Mouse (Mus musculus) kidney, adult 2 months (tissue): Measurements from ENCODE around the gene Gbe1.

Experiments used
- CTCF ChIP-seq: fragments of 200-500 bp; conservative IDR thresholded peaks from 2 replicates; pipeline ENCODE4 v1.5.1; 2011; ENCODE audit warnings: low read depth, mild to moderate bottlenecking, control low read depth, low read length, moderate library complexity, mixed read lengths; ENCODE audit not compliant: insufficient read depth, insufficient read length
- POLR2A ChIP-seq: fragments of 200-500 bp; IDR thresholded peaks from one replicate; pipeline ENCODE4 v1.6.1; 2011; ENCODE audit warnings: low read depth, low read length, control low read depth

GRCm38 (mm10) chr16:70561635-70562348 lies 248.0 kb downstream of the Gbe1 start:
- TF ChIP-seq CTCF, result no peak
- no peak for TF ChIP-seq POLR2A
